Comparison of ENCODE assay signal across 9 mouse cellular contexts in the genomic region with DNA sequence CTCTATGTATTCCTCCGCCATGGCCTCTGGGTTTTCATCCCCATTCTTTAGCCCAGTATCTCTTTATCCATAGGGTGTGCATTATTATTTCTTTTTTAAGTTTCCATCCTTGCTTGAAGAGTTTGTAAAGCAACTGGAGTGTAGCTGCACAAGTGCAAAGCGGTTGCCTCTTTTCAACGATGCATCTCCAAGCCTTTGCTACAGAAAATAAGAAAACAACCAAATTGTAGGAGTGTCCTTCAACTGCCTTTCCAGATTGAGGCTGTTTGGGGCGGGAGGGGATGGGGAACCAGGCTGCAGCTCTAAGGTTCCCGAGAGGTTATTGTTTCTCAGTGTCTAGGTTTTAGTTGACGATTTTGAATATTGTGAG. TPM values are rescaled to one million over a fixed set of nuclear protein-coding genes. Genes with fewer than 3 reads are reported as not detected.
DNase-seq lines count a peak whose midpoint lies in the region; ATAC-seq and TF ChIP-seq lines count a peak whose summit lies in the region.
"Had no signal": no experiment of that assay in that cellular context is flagged by ENCODE, and none has a peak within 500 bp of the region (broad histone marks: within the 10 kb centered on the region; RNA-seq: fewer than 3 reads in every experiment).

No protein-coding gene starts in this region.

- H3K9ac ChIP-seq in heart, embryonic 13.5 days, result peak overlapping the region; percentile 87
- H3K9ac ChIP-seq in ES-Bruce4 (ENCODE audit: low read depth, poor library complexity, severe bottlenecking), result peak overlapping the region; percentile 88
- peak overlapping the region; percentile 72 for H3K9ac ChIP-seq in forebrain, embryonic 15.5 days (replicated peaks)
- peak overlapping the region; percentile 86 for H3K9ac ChIP-seq in liver, embryonic 16.5 days (ENCODE audit: low read depth, low read length)

- peaks cover 12% of the 10 kb centered on the region for H3K36me3 ChIP-seq in heart, embryonic 13.5 days
- peaks cover 14% of the 10 kb centered on the region for H3K36me3 ChIP-seq in ES-Bruce4 (ENCODE audit: control insufficient read depth, insufficient read depth, low read length, poor library complexity, severe bottlenecking)
- no peaks in the 10 kb centered on the region; the same call in 1 of the 2 replicates for H3K36me3 ChIP-seq in forebrain, embryonic 15.5 days
- peaks cover 4% of the 10 kb centered on the region for H3K36me3 ChIP-seq in liver, embryonic 16.5 days (ENCODE audit: control insufficient read depth, insufficient read depth)

- no peak for TF ChIP-seq EP300 in ES-Bruce4 (IDR thresholded peaks at IDR 0.05; ENCODE audit: insufficient read depth, low read depth, low read length)

- peak overlapping the region; percentile 85 for H3K27ac ChIP-seq in heart, embryonic 13.5 days (replicated peaks)
- H3K27ac ChIP-seq in ES-Bruce4 (ENCODE audit: insufficient read depth, low read length), result peak overlapping the region; percentile 86
- peak overlapping the region; percentile 94 for H3K27ac ChIP-seq in forebrain, embryonic 15.5 days (replicated peaks)
- H3K27ac ChIP-seq in liver, embryonic 16.5 days (ENCODE audit: low read length), result peak overlapping the region; percentile 88

- 15% methylated on average over 6 of the region's 6 CpGs for WGBS in heart, embryonic 13.5 days
- WGBS in forebrain, embryonic 15.5 days, result 23% methylated on average over 6 of the region's 6 CpGs
- 12% methylated on average over 6 of the region's 6 CpGs for WGBS in liver, embryonic 16.5 days (ENCODE audit: insufficient replicate concordance)

- peaks cover 46% of the 10 kb centered on the region for H3K27me3 ChIP-seq in heart, embryonic 13.5 days (replicated peaks)
- no peaks in the 10 kb centered on the region for H3K27me3 ChIP-seq in ES-Bruce4 (ENCODE audit: control insufficient read depth, insufficient read depth, low read length, poor library complexity, severe bottlenecking)
- H3K27me3 ChIP-seq in forebrain, embryonic 15.5 days, result no peaks in the 10 kb centered on the region
- H3K27me3 ChIP-seq in liver, embryonic 16.5 days (ENCODE audit: control insufficient read depth, insufficient read depth, low read depth, low read length), result no peaks in the 10 kb centered on the region; the same call in 1 of the 2 replicates

- ATAC-seq in heart, embryonic 13.5 days (ENCODE audit: extremely low read depth, insufficient number of reproducible peaks, low FRiP score, low TSS enrichment), result no peak
- no peak for ATAC-seq in forebrain, embryonic 15.5 days (replicated peaks)
- no peak for ATAC-seq in liver, embryonic 16.5 days (ENCODE audit: low read depth)
- ATAC-seq: Patski had no signal

- H3K4me3 ChIP-seq in heart, embryonic 13.5 days, result peak overlapping the region; percentile 71
- peak overlapping the region; percentile 96 for H3K4me3 ChIP-seq in ES-Bruce4 (ENCODE audit: low read depth, low read length)
- peak overlapping the region; percentile 73 for H3K4me3 ChIP-seq in forebrain, embryonic 15.5 days
- H3K4me3 ChIP-seq in liver, embryonic 16.5 days (ENCODE audit: low read depth, low read length), result peak overlapping the region; percentile 80

- DNase-seq in heart, adult 9 months (ENCODE audit: low spot score in 2 of 2), result no peak
- no peak for DNase-seq in yolk sac, embryonic 10.5 days (ENCODE audit: low spot score)
- no peak for DNase-seq in ovary, postnatal 36 days (ENCODE audit: low spot score)
- DNase-seq in cerebellum, adult 9-11 months, result no peak

- TF ChIP-seq CTCF in ES-Bruce4 (IDR thresholded peaks at IDR 0.05; ENCODE audit: low read depth, low read length), result no peak

- TF ChIP-seq POLR2A in ES-Bruce4 (IDR thresholded peaks at IDR 0.05; ENCODE audit: insufficient read depth, low read length), result no peak

- no peaks in the 10 kb centered on the region for H3K9me3 ChIP-seq in heart, embryonic 13.5 days
- H3K9me3 ChIP-seq in ES-Bruce4 (replicated peaks; ENCODE audit: control insufficient read depth, insufficient read depth, low read length, poor library complexity, severe bottlenecking), result no peaks in the 10 kb centered on the region
- no peaks in the 10 kb centered on the region for H3K9me3 ChIP-seq in forebrain, embryonic 15.5 days
- H3K9me3 ChIP-seq in liver, embryonic 16.5 days (replicated peaks; ENCODE audit: control insufficient read depth, low read length), result no peaks in the 10 kb centered on the region

- H3K4me2 ChIP-seq in heart, embryonic 13.5 days, result peak overlapping the region; percentile 74
- H3K4me2 ChIP-seq in forebrain, embryonic 15.5 days (replicated peaks), result peak overlapping the region; percentile 45
- H3K4me2 ChIP-seq in liver, embryonic 16.5 days (ENCODE audit: low read depth, low read length), result peak overlapping the region; percentile 66

- H3K4me1 ChIP-seq in heart, embryonic 13.5 days, result peaks cover 9% of the 10 kb centered on the region
- H3K4me1 ChIP-seq in ES-Bruce4 (ENCODE audit: control insufficient read depth, insufficient read depth, low read length), result no peaks in the 10 kb centered on the region
- H3K4me1 ChIP-seq in forebrain, embryonic 15.5 days, result peaks cover 10% of the 10 kb centered on the region
- peaks cover 11% of the 10 kb centered on the region for H3K4me1 ChIP-seq in liver, embryonic 16.5 days (ENCODE audit: control insufficient read depth, low read depth, low read length)

RNA-seq across cellular contexts. Expression of a gene that starts 1.3 kb away (rescaled TPM):
- polyA plus RNA-seq in heart, embryonic 13.5 days (2015; fragmentation: Nextera tagmentation; extraction: Ambion mirVana), result 85.4 and 90.5 TPM in 2 replicates
- 303 and 324 TPM in 2 replicates for polyA plus RNA-seq in ES-Bruce4 (2011; ENCODE audit: insufficient read depth, insufficient read length, low read depth, missing spikeins)
- 231 and 232 TPM in 2 replicates for polyA plus RNA-seq in forebrain, embryonic 15.5 days (2015; fragmentation: Nextera tagmentation; extraction: Ambion mirVana)
- polyA plus RNA-seq in liver, embryonic 16.5 days (2015; fragmentation: Nextera tagmentation; extraction: Ambion mirVana), result 54.1 and 55.6 TPM in 2 replicates
